Mouse (Mus musculus) heart, embryonic 12.5 days (tissue): ENCODE results near the gene Olfr31. TPM values are rescaled to one million over a fixed set of nuclear protein-coding genes. Genes with fewer than 3 reads are reported as not detected.

ENCODE experiments used
- ATAC-seq: fragments of 200-750 bp; cut with Nextera tagmentation; 2 replicates; pipeline ENCODE4 v1.8.0; 2017; ENCODE audit warnings: moderate TSS enrichment, moderate library complexity; ENCODE audit not compliant: insufficient number of reproducible peaks, low FRiP score
- H3K27ac ChIP-seq: fragments of 300-500 bp; sonication (generic); 2 replicates; pipeline ENCODE4 v1.5.1; 2016; ENCODE audit warnings: mild to moderate bottlenecking, moderate library complexity; ENCODE audit not compliant: poor library complexity, severe bottlenecking
- H3K27me3 ChIP-seq: fragments of 300-500 bp; sonication (generic); replicated peaks from 2 replicates; pipeline ENCODE4 v1.6.1; 2016; ENCODE audit warnings: mild to moderate bottlenecking, moderate library complexity
- H3K36me3 ChIP-seq: fragments of 300-500 bp; sonication (generic); 2 replicates; pipeline ENCODE4 v1.6.1; 2016; ENCODE audit warnings: mild to moderate bottlenecking, moderate library complexity
- H3K4me1 ChIP-seq: fragments of 300-500 bp; sonication (generic); replicated peaks from 2 replicates; pipeline ENCODE4 v1.6.1; 2016; ENCODE audit warnings: mild to moderate bottlenecking
- H3K4me2 ChIP-seq: fragments of 300-500 bp; sonication (generic); 2 replicates; pipeline ENCODE4 v1.6.1; 2016; ENCODE audit warnings: mild to moderate bottlenecking, moderate library complexity
- H3K4me3 ChIP-seq: fragments of 300-500 bp; sonication (generic); 2 replicates; pipeline ENCODE4 v1.5.1; 2016; ENCODE audit warnings: mild to moderate bottlenecking
- H3K9ac ChIP-seq: fragments of 300-500 bp; sonication (generic); 2 replicates; pipeline ENCODE4 v1.6.1; 2016; ENCODE audit warnings: mild to moderate bottlenecking, moderate library complexity
- H3K9me3 ChIP-seq: fragments of 300-500 bp; sonication (generic); replicated peaks from 2 replicates; pipeline ENCODE4 v1.6.1; 2016; ENCODE audit warnings: mild to moderate bottlenecking, moderate library complexity
- WGBS: fragments of 180-500 bp; shearing (Covaris S2); methylation state at CpG from one replicate; pipeline ENCODE4 v1.1.7; 2016; 5-methylcytosine and 5-hydroxymethylcytosine counted together
- polyA plus RNA-seq: library from polyadenylated mRNA; unstranded; fragments of >200 nt; fragmentation: Nextera tagmentation; extraction: Ambion mirVana; gene quantifications from 2 replicates; pipeline ENCODE4 v1.2.1, GENCODE M21; 2016

Olfr31 gene
- polyA plus RNA-seq = not detected in 2 replicates

GRCm38 (mm10) chr14:14322528-14322927, at the start of gene Olfr31:
TSS of gene Olfr31 (plus strand) at chr14:14322828.
- no peak for ATAC-seq
- H3K27me3 ChIP-seq = no peaks in the 10 kb centered on the region
- H3K36me3 ChIP-seq = no peaks in the 10 kb centered on the region
- no peak within 1 kb of the TSS for H3K4me3 ChIP-seq
- H3K4me1 ChIP-seq = no peaks in the 10 kb centered on the region
- no peak within 1 kb of the TSS for H3K9ac ChIP-seq
- no peaks in the 10 kb centered on the region; the same call in 1 of the 2 replicates for H3K9me3 ChIP-seq
- no peak within 1 kb of the TSS for H3K4me2 ChIP-seq
- H3K27ac ChIP-seq = no peak within 1 kb of the TSS

GRCm38 (mm10) chr14:14294426-14294825, 28.2 kb upstream of the Olfr31 start:
- ATAC-seq = no peak
- H3K9me3 ChIP-seq = peaks cover 21% of the 10 kb centered on the region
- peak overlapping the region; percentile 34 for H3K4me2 ChIP-seq
- H3K9ac ChIP-seq = no peak overlapping the region
- no peaks in the 10 kb centered on the region for H3K4me1 ChIP-seq
- peak overlapping the region; percentile 24; the same call in 1 of the 2 replicates for H3K4me3 ChIP-seq
- H3K36me3 ChIP-seq = no peaks in the 10 kb centered on the region
- no peaks in the 10 kb centered on the region for H3K27me3 ChIP-seq
- H3K27ac ChIP-seq = no peak overlapping the region
- 53% methylated on average over 7 of the region's 7 CpGs for WGBS

- Histone ChIP-seq H3K4me1 (no peaks in the 10 kb centered on the region), H3K27me3 (no peaks in the 10 kb centered on the region), H3K4me3 (peak overlapping the region; percentile 18), H3K36me3 (no peaks in the 10 kb centered on the region), H3K27ac (no peak overlapping the region), H3K4me2 (peak overlapping the region; percentile 55), H3K9me3 (no peaks in the 10 kb centered on the region), H3K9ac (no peak overlapping the region)
- WGBS = 48% methylated on average over 16 of the region's 16 CpGs
- ATAC-seq = no peak
These were observed 13.7 kb upstream of the Olfr31 start for GRCm38 (mm10) chr14:14308938-14309337.

GRCm38 (mm10) chr14:14309416-14309815, 13.2 kb upstream of the Olfr31 start:
- Histone ChIP-seq H3K4me3 (peak overlapping the region; percentile 18), H3K4me2 (peak overlapping the region; percentile 55), H3K27ac (no peak overlapping the region), H3K27me3 (no peaks in the 10 kb centered on the region), H3K9me3 (no peaks in the 10 kb centered on the region), H3K9ac (no peak overlapping the region), H3K36me3 (no peaks in the 10 kb centered on the region), H3K4me1 (no peaks in the 10 kb centered on the region)
- WGBS = 42% methylated on average over 14 of the region's 14 CpGs
- no peak for ATAC-seq

GRCm38 (mm10) chr14:14345113-14345871, 22.7 kb downstream of the Olfr31 start:
- WGBS = 5% methylated on average over 40 of the region's 40 CpGs
- Histone ChIP-seq H3K9ac (peak overlapping the region; percentile 74), H3K36me3 (peaks cover 24% of the 10 kb centered on the region), H3K27ac (peak overlapping the region; percentile 75; the same call in 1 of the 2 replicates), H3K9me3 (peaks cover 44% of the 10 kb centered on the region), H3K4me3 (peak overlapping the region; percentile 81), H3K4me2 (peak overlapping the region; percentile 92), H3K4me1 (no peaks in the 10 kb centered on the region), H3K27me3 (no peaks in the 10 kb centered on the region)
- ATAC-seq = peak; percentile 79

GRCm38 (mm10) chr14:14345948-14346812, 23.6 kb downstream of the Olfr31 start, which contains the start of gene Il3ra:
TSS of gene Il3ra (plus strand) at chr14:14346275.
- H3K9me3 ChIP-seq = peaks cover 53% of the 10 kb centered on the region
- WGBS = 2% methylated on average over 62 of the region's 69 CpGs

GRCm38 (mm10) chr14:14346813-14347100, 24.1 kb downstream of the Olfr31 start:
- ATAC-seq = no peak
- Histone ChIP-seq H3K9ac (peak overlapping the region; percentile 74), H3K27ac (peak overlapping the region; percentile 75), H3K4me3 (peak overlapping the region; percentile 81), H3K9me3 (peaks cover 58% of the 10 kb centered on the region), H3K4me2 (peak overlapping the region; percentile 92), H3K27me3 (no peaks in the 10 kb centered on the region), H3K36me3 (peaks cover 38% of the 10 kb centered on the region), H3K4me1 (no peaks in the 10 kb centered on the region)
- 20% methylated on average over 16 of the region's 16 CpGs for WGBS

More at GRCm38 (mm10) chr14:14345948-14346812, 23.6 kb downstream of the Olfr31 start, which contains the start of gene Il3ra:
- Histone ChIP-seq H3K9ac (peak within 1 kb of the TSS; percentile 74), H3K27ac (peak within 1 kb of the TSS; percentile 75), H3K4me1 (no peaks in the 10 kb centered on the region), H3K27me3 (no peaks in the 10 kb centered on the region), H3K4me2 (peak within 1 kb of the TSS; percentile 92), H3K4me3 (peak within 1 kb of the TSS; percentile 81), H3K36me3 (peaks cover 33% of the 10 kb centered on the region)
- ATAC-seq = peak; percentile 54

GRCm38 (mm10) chr14:14347151-14347835, 24.7 kb downstream of the Olfr31 start:
- Histone ChIP-seq H3K27me3 (no peaks in the 10 kb centered on the region), H3K4me3 (peak overlapping the region; percentile 81; the same call in 1 of the 2 replicates), H3K4me1 (no peaks in the 10 kb centered on the region), H3K36me3 (peaks cover 40% of the 10 kb centered on the region), H3K4me2 (peak overlapping the region; percentile 92), H3K9me3 (peaks cover 60% of the 10 kb centered on the region), H3K27ac (no peak overlapping the region), H3K9ac (no peak overlapping the region)
- WGBS = 78% methylated on average over 17 of the region's 17 CpGs
- ATAC-seq = no peak

- WGBS = 94% methylated on average over 14 of the region's 14 CpGs
These were observed 25.4 kb downstream of the Olfr31 start for GRCm38 (mm10) chr14:14347836-14348621.

GRCm38 (mm10) chr14:14348674-14349401, 26.2 kb downstream of the Olfr31 start:
- no peak overlapping the region for H3K4me2 ChIP-seq
- no peak for ATAC-seq
- no peaks in the 10 kb centered on the region for H3K27me3 ChIP-seq
- no peak overlapping the region for H3K9ac ChIP-seq
- H3K4me1 ChIP-seq = no peaks in the 10 kb centered on the region
- peaks cover 40% of the 10 kb centered on the region for H3K36me3 ChIP-seq
- peaks cover 64% of the 10 kb centered on the region for H3K9me3 ChIP-seq
- no peak overlapping the region for H3K4me3 ChIP-seq
- WGBS = 97% methylated on average over 26 of the region's 26 CpGs
- no peak overlapping the region for H3K27ac ChIP-seq

More at GRCm38 (mm10) chr14:14347836-14348621, 25.4 kb downstream of the Olfr31 start:
- Histone ChIP-seq H3K4me1 (no peaks in the 10 kb centered on the region), H3K27me3 (no peaks in the 10 kb centered on the region), H3K27ac (no peak overlapping the region), H3K4me2 (no peak overlapping the region), H3K9ac (no peak overlapping the region), H3K36me3 (peaks cover 40% of the 10 kb centered on the region), H3K4me3 (no peak overlapping the region), H3K9me3 (peaks cover 64% of the 10 kb centered on the region)
- ATAC-seq = no peak
